Mouse (Mus musculus) MEL (cell line): ENCODE measurements around the gene Zfand3.

ENCODE experiments used
- CHD1 ChIP-seq: IDR thresholded peaks from 2 replicates; pipeline ENCODE4 v1.6.1; 2012; ENCODE audit warnings: low read depth, mild to moderate bottlenecking, inconsistent platforms, low read length, improper control_type of control experiment
- CTCF ChIP-seq, 3 experiments: IDR thresholded peaks in 2 of 3; conservative IDR thresholded peaks in 1 of 3; 2 replicates each; pipeline ENCODE4 v1.5.1; 2011 to 2012; ENCODE audit warnings: low read length in 3 of 3, low read depth in 2 of 3, mild to moderate bottlenecking in 2 of 3, improper control_type of control experiment in 1 of 3, inconsistent platforms in 1 of 3, mixed read lengths in 1 of 3, moderate library complexity in 1 of 3; ENCODE audit not compliant: control insufficient read depth in 1 of 3, insufficient read depth in 1 of 3, poor library complexity in 1 of 3, severe bottlenecking in 1 of 3
- GATA1 ChIP-seq: IDR thresholded peaks from 2 replicates; pipeline ENCODE4 v1.6.1; 2011; ENCODE audit warnings: low read depth, low read length, improper control_type of control experiment
- MAFK ChIP-seq: IDR thresholded peaks from 2 replicates; pipeline ENCODE4 v1.6.1; 2011; ENCODE audit warnings: low read depth, mild to moderate bottlenecking, low read length, improper control_type of control experiment, borderline replicate concordance
- NELFE ChIP-seq: IDR thresholded peaks from 2 replicates; pipeline ENCODE4 v1.6.1; 2011; ENCODE audit warnings: low read depth, low read length, improper control_type of control experiment
- POLR2A ChIP-seq, 2 experiments: IDR thresholded peaks; 2 replicates each; pipeline ENCODE4 v1.6.1; 2011 to 2012; ENCODE audit warnings: low read length in 2 of 2, mild to moderate bottlenecking in 2 of 2, control low read depth in 1 of 2, improper control_type of control experiment in 1 of 2, low read depth in 1 of 2, moderate library complexity in 1 of 2; ENCODE audit not compliant: control insufficient read depth in 1 of 2, insufficient read depth in 1 of 2, poor library complexity in 1 of 2
- POLR2AphosphoS2 ChIP-seq: IDR thresholded peaks from 2 replicates; pipeline ENCODE4 v1.6.1; 2011; ENCODE audit warnings: low read length, improper control_type of control experiment
- RCOR1 ChIP-seq: IDR thresholded peaks from 2 replicates; pipeline ENCODE4 v1.6.1; 2012; ENCODE audit warnings: low read depth, mild to moderate bottlenecking, inconsistent platforms, low read length, improper control_type of control experiment
- TAL1 ChIP-seq: IDR thresholded peaks from 2 replicates; pipeline ENCODE4 v1.6.1; 2012; ENCODE audit warnings: mild to moderate bottlenecking, inconsistent platforms, low read length, moderate library complexity, mixed read lengths
- TCF12 ChIP-seq: IDR thresholded peaks from 2 replicates; pipeline ENCODE4 v1.6.1; 2014; ENCODE audit warnings: low read depth, mild to moderate bottlenecking, inconsistent platforms, low read length, improper control_type of control experiment, moderate library complexity
- USF1 ChIP-seq: IDR thresholded peaks from 2 replicates; pipeline ENCODE4 v1.6.1; 2014; ENCODE audit warnings: low read depth, mild to moderate bottlenecking, inconsistent platforms, low read length, improper control_type of control experiment, moderate library complexity

- TF ChIP-seq MAFK (no peak), CHD1 (no peak), USF1 (peak; percentile 71), CTCF (IDR thresholded peaks at IDR 0.05 in 2 of 3, conservative IDR thresholded peaks at IDR 0.05 in 1 of 3; ENCODE audit: control insufficient read depth in 1 of 3, insufficient read depth in 1 of 3, low read depth in 2 of 3, low read length in 3 of 3, poor library complexity in 1 of 3, severe bottlenecking in 1 of 3) (no peak), TAL1 (no peak), NELFE (no peak), POLR2AphosphoS2 (no peak), TCF12 (no peak), POLR2A (IDR thresholded peaks at IDR 0.05; ENCODE audit: control insufficient read depth in 1 of 2, insufficient read depth in 1 of 2, low read depth in 1 of 2, low read length in 2 of 2, poor library complexity in 1 of 2) (no peak), GATA1 (peak; percentile 42; the same call in 1 of the 2 replicates), RCOR1 (no peak; the same call in 1 of the 2 replicates)
These were observed 208.8 kb downstream of the Zfand3 start for GRCm38 (mm10) chr17:30213371-30213770.
